Mouse (Mus musculus): ENCODE results near the gene Rtl5. TPM values are rescaled to one million over a fixed set of nuclear protein-coding genes. Genes with fewer than 3 reads are reported as not detected.

The Rtl5 gene
- polyA plus RNA-seq, 1 experiment, result 0.04 TPM

DNA sequence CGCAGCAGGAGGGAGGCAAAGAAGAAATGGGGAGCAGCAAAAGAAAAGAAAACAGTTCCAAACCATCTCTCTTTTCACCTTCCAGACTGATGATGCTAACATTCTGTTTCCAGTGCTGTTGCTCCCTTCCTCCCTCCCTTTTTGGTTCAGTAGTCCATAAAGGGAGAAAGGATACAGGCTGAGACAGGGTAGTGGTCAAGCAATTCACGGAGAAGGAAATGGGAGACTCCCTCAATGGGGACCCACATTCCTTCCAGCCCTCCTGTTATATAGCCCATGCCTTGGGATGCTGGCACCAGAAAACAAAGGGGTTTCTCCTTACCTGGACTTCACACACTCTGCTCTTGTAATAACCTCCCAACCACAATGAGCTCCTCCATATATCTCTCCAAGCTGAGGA, 413 bp upstream of the Rtl5 start:
- H3K4me3 ChIP-seq (replicated peaks), result no peak overlapping the region

DNA sequence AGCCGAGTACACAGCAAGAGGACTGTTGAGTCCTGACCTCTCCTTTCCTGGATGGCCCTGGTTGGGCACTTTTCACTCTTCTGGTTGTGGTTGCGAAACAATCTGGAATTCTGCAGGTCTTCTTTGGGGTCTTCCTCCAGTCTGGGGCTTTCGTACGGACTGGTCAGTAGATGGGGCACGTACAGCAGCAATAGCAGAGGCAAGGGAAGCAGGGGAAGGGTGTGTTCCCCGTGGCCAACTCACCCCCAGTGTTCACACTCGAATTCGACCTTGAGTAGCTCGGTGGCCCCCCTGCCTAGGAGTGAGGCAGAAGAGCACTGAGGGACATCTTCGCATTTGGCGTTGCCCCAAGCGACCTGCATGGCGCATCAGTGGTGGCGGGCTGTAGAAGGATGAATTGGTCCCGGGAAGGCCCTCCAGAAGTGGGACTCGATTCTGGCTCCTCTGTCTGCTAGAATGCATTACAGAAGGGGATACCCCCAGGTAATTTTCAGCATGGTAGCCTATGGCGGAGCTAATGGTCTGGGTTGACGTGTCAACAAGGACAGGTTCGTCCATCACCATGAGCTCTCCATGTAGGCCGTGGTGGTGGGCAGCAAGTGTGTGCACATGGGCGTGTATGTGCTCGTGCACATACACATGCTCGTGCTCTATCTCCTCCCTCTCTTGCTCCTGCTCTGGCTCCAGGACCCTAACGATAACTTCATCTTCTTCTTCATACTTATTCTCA, 2.1 kb downstream of the Rtl5 start:
- Histone ChIP-seq H3K9me3 (ENCODE audit: control insufficient read depth, low read length) (peaks cover 25% of the 10 kb centered on the region), H3K27me3 (ENCODE audit: control insufficient read depth) (peaks cover 60% of the 10 kb centered on the region), H3K36me3 (ENCODE audit: control insufficient read depth) (no peaks in the 10 kb centered on the region), H3K4me1 (ENCODE audit: control insufficient read depth) (peaks cover 6% of the 10 kb centered on the region), H3K4me3 (replicated peaks) (no peak overlapping the region)
- no peak for TF ChIP-seq GATA1 (IDR thresholded peaks at IDR 0.05; ENCODE audit: low read length)
- no peak for TF ChIP-seq TAL1 (IDR thresholded peaks at IDR 0.05; ENCODE audit: low read length)

More for the DNA sequence above, 413 bp upstream of the Rtl5 start:
- Histone ChIP-seq H3K27me3 (ENCODE audit: control insufficient read depth) (peaks cover 58% of the 10 kb centered on the region), H3K4me1 (ENCODE audit: control insufficient read depth) (no peaks in the 10 kb centered on the region), H3K36me3 (ENCODE audit: control insufficient read depth) (no peaks in the 10 kb centered on the region), H3K9me3 (ENCODE audit: control insufficient read depth, low read length) (peaks cover 25% of the 10 kb centered on the region)
- TF ChIP-seq TAL1 (IDR thresholded peaks at IDR 0.05; ENCODE audit: low read length) (no peak), GATA1 (IDR thresholded peaks at IDR 0.05; ENCODE audit: low read length) (no peak)

DNA sequence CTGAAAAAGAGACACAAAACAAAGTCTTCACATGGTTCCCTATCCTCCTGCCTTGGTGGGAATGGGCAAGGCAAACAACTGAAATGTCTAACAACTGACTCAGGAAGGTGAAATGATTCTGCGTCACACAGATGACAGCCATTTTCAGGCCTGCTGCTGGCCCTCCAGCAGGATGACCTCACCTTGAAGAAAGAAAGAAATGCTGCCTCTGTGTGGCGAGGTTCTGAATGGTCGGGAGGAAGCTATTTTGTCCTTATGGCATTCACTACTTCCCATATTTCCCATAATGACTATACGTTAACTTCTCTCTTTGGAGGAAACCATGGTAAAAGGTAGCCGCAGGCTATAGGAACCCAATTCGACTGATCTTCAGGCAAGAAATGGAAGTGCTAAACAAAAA, 4.0 kb downstream of the Rtl5 start:
- no peak overlapping the region for H3K4me3 ChIP-seq (replicated peaks)
- H3K9me3 ChIP-seq (ENCODE audit: control insufficient read depth, low read length), result peaks cover 25% of the 10 kb centered on the region
- peaks cover 6% of the 10 kb centered on the region for H3K4me1 ChIP-seq (ENCODE audit: control insufficient read depth)
- peaks cover 45% of the 10 kb centered on the region for H3K27me3 ChIP-seq (ENCODE audit: control insufficient read depth)
- TF ChIP-seq TAL1 (IDR thresholded peaks at IDR 0.05; ENCODE audit: low read length) (no peak), GATA1 (IDR thresholded peaks at IDR 0.05; ENCODE audit: low read length) (no peak)
- H3K36me3 ChIP-seq (ENCODE audit: control insufficient read depth), result no peaks in the 10 kb centered on the region

DNA sequence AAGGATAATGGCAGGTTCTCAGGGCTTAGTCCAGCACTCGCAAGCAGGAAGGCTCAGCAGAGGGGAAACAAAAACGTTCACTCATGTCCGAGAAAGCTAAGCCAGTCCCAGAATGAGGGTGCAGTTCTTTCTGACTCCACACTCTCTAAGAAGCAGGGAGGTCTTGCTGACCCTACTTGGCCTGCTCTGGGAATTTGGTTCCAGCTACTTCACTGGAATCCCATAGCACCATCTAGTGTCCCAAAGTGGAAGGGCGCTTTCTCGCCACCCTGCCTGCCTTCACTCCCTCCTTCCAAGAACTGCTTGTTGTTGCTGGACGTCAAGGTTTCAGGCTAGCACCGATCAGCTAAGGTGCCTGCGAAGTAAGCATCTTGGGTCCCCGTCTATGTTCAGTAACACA, 5.0 kb downstream of the Rtl5 start:
- H3K4me1 ChIP-seq (ENCODE audit: control insufficient read depth), result peaks cover 6% of the 10 kb centered on the region
- H3K9me3 ChIP-seq (ENCODE audit: control insufficient read depth, low read length), result peaks cover 20% of the 10 kb centered on the region
- no peaks in the 10 kb centered on the region for H3K36me3 ChIP-seq (ENCODE audit: control insufficient read depth)
- TF ChIP-seq GATA1 (IDR thresholded peaks at IDR 0.05; ENCODE audit: low read length), result no peak
- TF ChIP-seq TAL1 (IDR thresholded peaks at IDR 0.05; ENCODE audit: low read length), result no peak
- peaks cover 35% of the 10 kb centered on the region for H3K27me3 ChIP-seq (ENCODE audit: control insufficient read depth)
- no peak overlapping the region for H3K4me3 ChIP-seq (replicated peaks)

DNA sequence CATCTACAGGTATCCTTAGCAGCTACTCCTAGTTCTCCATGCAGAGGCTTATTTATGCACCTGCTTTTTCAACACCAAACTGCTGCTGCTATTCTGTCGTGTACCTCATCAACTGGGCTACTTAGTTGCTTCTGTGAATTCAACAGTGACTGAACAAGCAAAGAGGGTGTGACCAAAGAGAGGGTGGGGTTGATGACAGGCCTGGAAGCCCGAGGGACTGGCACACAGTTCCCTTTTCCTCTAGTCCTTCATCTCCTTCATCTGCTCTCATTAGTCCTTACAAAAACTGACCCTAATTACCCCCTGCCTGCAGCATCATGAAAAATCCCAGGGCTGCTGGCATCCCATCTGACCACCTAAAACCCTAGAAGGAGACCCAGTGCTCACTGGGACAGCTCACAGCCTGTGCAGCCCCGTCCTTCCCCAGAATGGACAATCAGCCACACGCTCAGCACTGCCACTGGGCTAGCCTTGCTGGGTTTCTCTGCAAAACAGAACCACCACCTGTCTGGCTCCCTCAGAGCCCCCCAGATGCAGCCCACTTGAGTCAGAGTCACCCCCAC, 5.8 kb downstream of the Rtl5 start:
- Histone ChIP-seq H3K4me1 (ENCODE audit: control insufficient read depth) (peaks cover 13% of the 10 kb centered on the region), H3K36me3 (ENCODE audit: control insufficient read depth) (no peaks in the 10 kb centered on the region), H3K4me3 (replicated peaks) (no peak overlapping the region), H3K9me3 (ENCODE audit: control insufficient read depth, low read length) (peaks cover 12% of the 10 kb centered on the region), H3K27me3 (ENCODE audit: control insufficient read depth) (peaks cover 28% of the 10 kb centered on the region)
- TF ChIP-seq TAL1 (IDR thresholded peaks at IDR 0.05; ENCODE audit: low read length), result no peak
- TF ChIP-seq GATA1 (IDR thresholded peaks at IDR 0.05; ENCODE audit: low read length), result no peak

DNA sequence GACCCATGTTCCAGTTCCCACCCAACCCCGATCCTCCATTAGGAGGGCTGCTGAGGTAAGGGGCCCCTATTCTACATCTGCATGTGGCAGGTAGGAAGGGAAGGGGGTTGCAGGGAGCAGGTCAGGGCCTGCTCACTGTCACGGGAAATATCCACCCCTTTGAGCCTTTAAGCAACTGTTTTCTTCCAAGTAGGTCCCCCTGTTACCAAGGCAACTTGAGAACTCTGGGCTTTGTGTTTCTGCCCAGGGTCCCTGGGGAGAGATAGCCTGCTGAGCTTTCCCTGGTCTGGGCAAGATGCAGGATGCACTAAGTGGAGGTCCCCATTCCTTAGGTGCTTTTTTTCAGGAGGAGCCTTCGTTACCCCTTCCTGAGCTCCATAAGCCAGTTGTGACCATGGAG, 7.0 kb downstream of the Rtl5 start:
- no peak for TF ChIP-seq GATA1 (IDR thresholded peaks at IDR 0.05; ENCODE audit: low read length)
- no peak for TF ChIP-seq TAL1 (IDR thresholded peaks at IDR 0.05; ENCODE audit: low read length)
- Histone ChIP-seq H3K9me3 (ENCODE audit: control insufficient read depth, low read length) (peaks cover 5% of the 10 kb centered on the region), H3K4me3 (replicated peaks) (no peak overlapping the region), H3K36me3 (ENCODE audit: control insufficient read depth) (no peaks in the 10 kb centered on the region), H3K4me1 (ENCODE audit: control insufficient read depth) (peaks cover 22% of the 10 kb centered on the region), H3K27me3 (ENCODE audit: control insufficient read depth) (peaks cover 16% of the 10 kb centered on the region)

DNA sequence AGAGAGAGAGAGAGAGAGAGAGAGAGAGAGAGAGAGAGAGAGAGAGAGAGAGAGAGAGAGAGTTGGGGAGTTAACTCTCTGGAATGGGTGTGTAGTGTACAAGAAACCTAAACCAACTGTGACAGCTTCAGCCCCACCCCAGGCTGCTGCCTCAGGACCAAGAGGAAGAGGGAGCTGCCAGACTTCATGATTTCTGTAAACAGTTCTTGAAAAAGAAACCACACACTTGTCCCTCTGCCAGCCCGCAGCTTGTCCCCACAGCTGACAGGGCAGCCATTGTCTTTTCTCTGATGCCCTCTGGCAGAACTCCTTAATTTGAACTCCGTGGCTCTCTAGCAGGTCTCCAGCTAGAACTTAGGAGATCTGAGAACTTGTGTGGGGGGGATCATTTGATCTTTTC, 10.2 kb downstream of the Rtl5 start:
- H3K9me3 ChIP-seq (ENCODE audit: control insufficient read depth, low read length), result no peaks in the 10 kb centered on the region
- H3K4me3 ChIP-seq (replicated peaks), result no peak overlapping the region
- H3K36me3 ChIP-seq (ENCODE audit: control insufficient read depth), result no peaks in the 10 kb centered on the region
- TF ChIP-seq TAL1 (IDR thresholded peaks at IDR 0.05; ENCODE audit: low read length) (no peak), GATA1 (IDR thresholded peaks at IDR 0.05; ENCODE audit: low read length) (no peak)
- H3K4me1 ChIP-seq (ENCODE audit: control insufficient read depth), result peaks cover 22% of the 10 kb centered on the region
- H3K27me3 ChIP-seq (ENCODE audit: control insufficient read depth), result 0 out of 2 replicates have a peak, but pooled peaks cover 5% of the 10 kb centered on the region

DNA sequence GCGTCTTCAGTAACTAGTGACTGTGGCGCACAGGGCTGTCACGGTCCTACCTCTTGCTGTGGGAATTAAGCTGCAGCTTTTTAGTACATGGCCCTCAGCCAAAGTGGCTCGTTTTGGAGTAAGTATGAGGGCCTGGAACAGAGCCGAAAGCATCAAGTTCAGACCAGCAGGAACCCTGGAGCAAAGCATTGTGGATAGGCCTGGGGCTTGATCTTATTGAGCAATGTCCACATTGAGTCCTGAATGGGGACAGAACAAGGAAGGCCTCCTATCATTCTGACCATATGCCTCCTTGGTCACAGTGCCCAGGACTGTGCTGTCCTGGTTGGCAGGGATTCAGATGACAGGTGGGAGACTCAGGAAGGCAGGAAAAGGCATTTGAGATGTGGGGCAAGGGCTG, 10.9 kb downstream of the Rtl5 start:
- no peak overlapping the region for H3K4me3 ChIP-seq (replicated peaks)
- peaks cover 18% of the 10 kb centered on the region for H3K4me1 ChIP-seq (ENCODE audit: control insufficient read depth)
- H3K27me3 ChIP-seq (ENCODE audit: control insufficient read depth), result 0 out of 2 replicates have a peak, but pooled peaks cover 5% of the 10 kb centered on the region
- TF ChIP-seq GATA1 (IDR thresholded peaks at IDR 0.05; ENCODE audit: low read length), result no peak
- TF ChIP-seq TAL1 (IDR thresholded peaks at IDR 0.05; ENCODE audit: low read length), result no peak
- H3K36me3 ChIP-seq (ENCODE audit: control insufficient read depth), result no peaks in the 10 kb centered on the region
- no peaks in the 10 kb centered on the region for H3K9me3 ChIP-seq (ENCODE audit: control insufficient read depth, low read length)

DNA sequence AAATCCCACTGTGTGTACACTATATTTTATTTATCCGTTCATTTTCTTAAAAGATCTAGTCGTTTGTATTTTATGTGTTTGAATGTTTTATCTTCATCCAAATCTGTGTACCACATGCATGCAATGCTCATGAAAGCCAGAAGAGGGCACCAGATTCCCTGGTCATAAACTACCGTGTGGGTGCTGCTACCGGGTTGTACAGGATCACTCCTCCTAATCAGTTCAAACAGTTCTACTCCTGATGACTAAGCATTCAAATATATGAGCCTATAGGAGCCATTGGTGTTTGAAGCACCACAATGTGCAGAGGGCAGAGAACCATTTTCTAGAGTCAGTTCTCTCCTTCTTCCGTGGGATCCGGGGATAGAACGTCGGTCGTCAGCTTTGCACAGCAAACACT, 11.7 kb downstream of the Rtl5 start:
- peaks cover 15% of the 10 kb centered on the region for H3K4me1 ChIP-seq (ENCODE audit: control insufficient read depth)
- H3K9me3 ChIP-seq (ENCODE audit: control insufficient read depth, low read length), result no peaks in the 10 kb centered on the region
- no peak for TF ChIP-seq TAL1 (IDR thresholded peaks at IDR 0.05; ENCODE audit: low read length)
- TF ChIP-seq GATA1 (IDR thresholded peaks at IDR 0.05; ENCODE audit: low read length), result peak; percentile 67; the same call in 1 of the 2 replicates
- H3K27me3 ChIP-seq (ENCODE audit: control insufficient read depth), result 0 out of 2 replicates have a peak, but pooled peaks cover 5% of the 10 kb centered on the region
- no peaks in the 10 kb centered on the region for H3K36me3 ChIP-seq (ENCODE audit: control insufficient read depth)
- no peak overlapping the region for H3K4me3 ChIP-seq (replicated peaks)

All from erythroblast, embryonic 14.5 days (primary cell).